Mouse (Mus musculus) liver, adult 2 months (tissue): ENCODE measurements around the gene Gpr37l1. TPM values are rescaled to one million over a fixed set of nuclear protein-coding genes. Genes with fewer than 3 reads are reported as not detected.
A peak's percentile ranks its signal among the peaks of the same experiment; 100 is the strongest.

Experiments
- DNase-seq: peaks from one replicate; pipeline ENCODE4 v3.0.0-alpha.2; 2011; ENCODE audit warnings: low read depth, low spot score; ENCODE audit errors: extremely low read depth
- H3K27ac ChIP-seq: fragments of 200-500 bp; replicated peaks from 2 replicates; pipeline ENCODE4 v1.5.1; 2012; ENCODE audit warnings: low read depth, mild to moderate bottlenecking, control low read depth, inconsistent platforms, low read length; ENCODE audit not compliant: insufficient read depth
- H3K27me3 ChIP-seq: fragments of 200-500 bp; 2 replicates; pipeline ENCODE4 v1.6.1; 2012; ENCODE audit warnings: mild to moderate bottlenecking, moderate library complexity, low read length, inconsistent platforms; ENCODE audit not compliant: control insufficient read depth, insufficient read depth
- H3K36me3 ChIP-seq: fragments of 200-500 bp; 2 replicates; pipeline ENCODE4 v1.6.1; 2012; ENCODE audit warnings: low read length, inconsistent platforms; ENCODE audit not compliant: control insufficient read depth, insufficient read depth
- H3K4me1 ChIP-seq: fragments of 200-500 bp; 2 replicates; pipeline ENCODE4 v1.6.1; 2011; ENCODE audit warnings: low read length; ENCODE audit not compliant: control insufficient read depth, insufficient read depth
- H3K4me3 ChIP-seq: fragments of 200-500 bp; 2 replicates; pipeline ENCODE4 v1.5.1; 2011; ENCODE audit warnings: low read depth, mild to moderate bottlenecking, control low read depth, low read length, moderate library complexity; ENCODE audit not compliant: insufficient read depth
- H3K79me2 ChIP-seq: fragments of 200-500 bp; 2 replicates; pipeline ENCODE4 v1.6.1; 2012; ENCODE audit warnings: inconsistent platforms, mild to moderate bottlenecking, low read length, moderate library complexity; ENCODE audit not compliant: control insufficient read depth, insufficient read depth
- H3K9ac ChIP-seq: fragments of 200-500 bp; 2 replicates; pipeline ENCODE4 v1.6.1; 2012; ENCODE audit warnings: low read depth, mild to moderate bottlenecking, control low read depth, inconsistent platforms, low read length
- CTCF ChIP-seq: fragments of 200-500 bp; IDR thresholded peaks from 2 replicates; pipeline ENCODE4 v1.5.1; 2011; ENCODE audit warnings: low read depth, low read length, control low read depth
- POLR2A ChIP-seq: fragments of 200-500 bp; IDR thresholded peaks from 2 replicates; pipeline ENCODE4 v1.6.1; 2011; ENCODE audit warnings: low read length, control low read depth; ENCODE audit not compliant: insufficient read depth; ENCODE audit errors: extremely low read depth
- WGBS: fragments of 180-500 bp; shearing (Covaris S2); methylation state at CpG from one replicate; pipeline ENCODE4 v1.1.7; 2018; 5-methylcytosine and 5-hydroxymethylcytosine counted together
- polyA plus RNA-seq: library from polyadenylated mRNA; depleted of rRNA; stranded (reverse); fragments of >200 nt; gene quantifications from 2 replicates; pipeline ENCODE4 v1.2.3, GENCODE M21; 2012
- total RNA-seq: library from RNA; depleted of rRNA; stranded (reverse); fragments of >200 nt; gene quantifications from 2 replicates; pipeline ENCODE4 v1.2.3, GENCODE M21; 2014

Gene Gpr37l1
- total and polyA plus RNA-seq, 2 experiments = not detected

- TF ChIP-seq POLR2A = no peak
- no peaks in the 10 kb centered on the region for H3K36me3 ChIP-seq
- H3K27me3 ChIP-seq = no peaks in the 10 kb centered on the region
- H3K9ac ChIP-seq = no peak overlapping the region
- no peaks in the 10 kb centered on the region for H3K79me2 ChIP-seq
- H3K4me1 ChIP-seq = no peaks in the 10 kb centered on the region
- H3K27ac ChIP-seq = no peak overlapping the region
- WGBS = 83% methylated on average over 8 of the region's 8 CpGs
- H3K4me3 ChIP-seq = no peak overlapping the region
- no peak for DNase-seq
These were observed 32.2 kb downstream of the Gpr37l1 start for GRCm38 (mm10) chr1:135135111-135135787.

- no peaks in the 10 kb centered on the region for H3K27me3 ChIP-seq
- no peaks in the 10 kb centered on the region for H3K4me1 ChIP-seq
- no peak for TF ChIP-seq CTCF
- no peak for TF ChIP-seq POLR2A
- H3K27ac ChIP-seq = no peak overlapping the region
- no peak overlapping the region for H3K4me3 ChIP-seq
- WGBS = 87% methylated on average over 10 of the region's 10 CpGs
- H3K79me2 ChIP-seq = no peaks in the 10 kb centered on the region
- H3K9ac ChIP-seq = no peak overlapping the region
- H3K36me3 ChIP-seq = no peaks in the 10 kb centered on the region
- DNase-seq = no peak
These were observed 33.6 kb downstream of the Gpr37l1 start for GRCm38 (mm10) chr1:135133678-135134435.

GRCm38 (mm10) chr1:135132893-135133369 lies 34.5 kb downstream of the Gpr37l1 start:
- no peak for DNase-seq
- no peak overlapping the region for H3K9ac ChIP-seq
- TF ChIP-seq POLR2A = no peak
- TF ChIP-seq CTCF = no peak
- H3K36me3 ChIP-seq = no peaks in the 10 kb centered on the region
- H3K27me3 ChIP-seq = no peaks in the 10 kb centered on the region
- H3K79me2 ChIP-seq = no peaks in the 10 kb centered on the region
- H3K27ac ChIP-seq = no peak overlapping the region
- no peak overlapping the region for H3K4me3 ChIP-seq
- H3K4me1 ChIP-seq = no peaks in the 10 kb centered on the region
- WGBS = 80% methylated on average over 9 of the region's 9 CpGs

GRCm38 (mm10) chr1:135132473-135132872 lies 35.0 kb downstream of the Gpr37l1 start, which contains the start of gene Ptpn7:
Gene Ptpn7 (plus strand): TSS chr1:135132700.
- H3K4me1 ChIP-seq = no peaks in the 10 kb centered on the region
- TF ChIP-seq CTCF (peak; percentile 65), POLR2A (no peak)
- H3K9ac ChIP-seq = no peak within 1 kb of the TSS
- no peak for DNase-seq
- WGBS = 19% methylated on average over 10 of the region's 10 CpGs
- no peak within 1 kb of the TSS for H3K4me3 ChIP-seq
- H3K27ac ChIP-seq = no peak within 1 kb of the TSS
- H3K36me3 ChIP-seq = no peaks in the 10 kb centered on the region
- no peaks in the 10 kb centered on the region for H3K79me2 ChIP-seq
- no peaks in the 10 kb centered on the region for H3K27me3 ChIP-seq

- TF ChIP-seq POLR2A (no peak), CTCF (no peak)
- Histone ChIP-seq H3K9ac (no peak overlapping the region), H3K79me2 (no peaks in the 10 kb centered on the region), H3K36me3 (no peaks in the 10 kb centered on the region), H3K27me3 (no peaks in the 10 kb centered on the region), H3K4me1 (no peaks in the 10 kb centered on the region), H3K27ac (no peak overlapping the region), H3K4me3 (no peak overlapping the region)
- DNase-seq = no peak
- WGBS = 43% methylated on average over 8 of the region's 8 CpGs
These were observed 35.9 kb downstream of the Gpr37l1 start for GRCm38 (mm10) chr1:135131560-135131959.

GRCm38 (mm10) chr1:135131034-135131433 lies 36.4 kb downstream of the Gpr37l1 start:
- WGBS = 27% methylated on average over 6 of the region's 6 CpGs
- no peaks in the 10 kb centered on the region for H3K4me1 ChIP-seq
- no peak for DNase-seq

More at GRCm38 (mm10) chr1:135131034-135131433, 36.4 kb downstream of the Gpr37l1 start:
- TF ChIP-seq POLR2A (no peak), CTCF (no peak)
- H3K36me3 ChIP-seq = no peaks in the 10 kb centered on the region
- no peaks in the 10 kb centered on the region for H3K27me3 ChIP-seq
- H3K79me2 ChIP-seq = no peaks in the 10 kb centered on the region
- 0 out of 2 replicates have a peak overlapping the region, but pooled peaks have one; percentile 42 for H3K27ac ChIP-seq
- H3K4me3 ChIP-seq = no peak overlapping the region
- H3K9ac ChIP-seq = no peak overlapping the region
